Mouse (Mus musculus) left cerebral cortex, adult 2 months (tissue): ENCODE data around the gene Iqsec1. TPM values are rescaled to one million over a fixed set of nuclear protein-coding genes. Genes with fewer than 3 reads are reported as not detected.

Source experiments
- DNase-seq, 2 experiments: peaks; one replicate each; pipeline ENCODE4 v3.0.0; 2021 to 2022; ENCODE audit warnings: low spot score in 2 of 2, mixed read lengths in 1 of 2; ENCODE audit errors: extremely low spot score in 1 of 2
- H3K27ac ChIP-seq: fragments of 200-600 bp; 2 replicates; pipeline ENCODE4 v1.8.1; 2022
- H3K4me3 ChIP-seq: fragments of 200-600 bp; 2 replicates; pipeline ENCODE4 v1.8.1; 2022
- CTCF ChIP-seq: fragments of 200-600 bp; IDR thresholded peaks from 2 replicates; pipeline ENCODE4 v1.8.1; 2022; ENCODE audit warnings: antibody characterized with exemption, mild to moderate bottlenecking, moderate library complexity
- intact Hi-C: fragments of 180-260 bp; cut with DNase I; formaldehyde crosslinking; loops from one replicate; pipeline ENCODE4 v1.15.1; 2025
- long read RNA-seq, 2 experiments: library from polyadenylated mRNA; stranded (forward); transcript quantifications; one replicate each; pipeline ENCODE4 v2.0.0; 2021; ENCODE audit warnings: borderline mapping rate in 2 of 2
- total RNA-seq, 2 experiments: library from RNA; stranded (reverse); gene quantifications; 2 replicates each; pipeline ENCODE4 v1.2.3; 2021

Iqsec1 gene
- 100 to 1,000 TPM; 369 to 377 TPM for total RNA-seq
- long read RNA-seq, experiment 1, full-length matches to known transcripts, result 57 of 150 reads
- long read RNA-seq, experiment 1, partial matches to known transcripts, result 24 of 150 reads
- long read RNA-seq, experiment 1, other reads (novel, unspliced or antisense), result 69 of 150 reads
- long read RNA-seq, experiment 2, full-length matches to known transcripts, result 54 of 160 reads
- long read RNA-seq, experiment 2, partial matches to known transcripts, result 20 of 160 reads
- long read RNA-seq, experiment 2, other reads (novel, unspliced or antisense), result 86 of 160 reads

- intact Hi-C loops, result loop anchor here (5.0 kb wide), 4 partner anchors 76 to 171 kb away; partner anchors contain the start of gene Nup210
These were observed at the start of gene Iqsec1 for GRCm38 (mm10) chr6:90988648-90989317. TSS of gene Iqsec1 (minus strand) at chr6:90988685.

GRCm38 (mm10) chr6:91028256-91028655 is 39.8 kb upstream of the Iqsec1 start:
- Histone ChIP-seq H3K4me3 (no peak overlapping the region), H3K27ac (no peak overlapping the region)
- intact Hi-C loops, result no loop called here
- TF ChIP-seq CTCF, result no peak
- no peak for DNase-seq

More at GRCm38 (mm10) chr6:90988648-90989317, at the start of gene Iqsec1:
- peak; percentile 70 for TF ChIP-seq CTCF
- DNase-seq, result peak; percentile 82 to 88
- peak within 1 kb of the TSS; percentile 84 for H3K4me3 ChIP-seq
- peak within 1 kb of the TSS; percentile 81 for H3K27ac ChIP-seq

GRCm38 (mm10) chr6:91020810-91021209 is 32.3 kb upstream of the Iqsec1 start:
- TF ChIP-seq CTCF, result no peak
- intact Hi-C loops, result no loop called here
- Histone ChIP-seq H3K27ac (no peak overlapping the region), H3K4me3 (no peak overlapping the region)
- no peak for DNase-seq

GRCm38 (mm10) chr6:91016600-91017230 is 28.2 kb upstream of the Iqsec1 start:
- Histone ChIP-seq H3K27ac (no peak overlapping the region), H3K4me3 (no peak overlapping the region)
- no peak for DNase-seq
- no peak for TF ChIP-seq CTCF
- intact Hi-C loops, result no loop called here

- H3K27ac ChIP-seq, result no peak overlapping the region
- no peak for DNase-seq
- H3K4me3 ChIP-seq, result no peak overlapping the region
- intact Hi-C loops, result no loop called here
- TF ChIP-seq CTCF, result no peak
These were observed 25.9 kb upstream of the Iqsec1 start for GRCm38 (mm10) chr6:91014198-91014958.

- Histone ChIP-seq H3K4me3 (no peak overlapping the region), H3K27ac (no peak overlapping the region)
- no peak for TF ChIP-seq CTCF
- intact Hi-C loops, result no loop called here
- no peak for DNase-seq
These were observed 24.0 kb upstream of the Iqsec1 start for GRCm38 (mm10) chr6:91012458-91012857.

GRCm38 (mm10) chr6:91011568-91011967 is 23.1 kb upstream of the Iqsec1 start:
- intact Hi-C loops, result no loop called here
- Histone ChIP-seq H3K27ac (no peak overlapping the region), H3K4me3 (no peak overlapping the region)
- no peak for DNase-seq
- TF ChIP-seq CTCF, result no peak

- Histone ChIP-seq H3K4me3 (no peak overlapping the region), H3K27ac (no peak overlapping the region)
- no peak for TF ChIP-seq CTCF
- DNase-seq, result no peak
- intact Hi-C loops, result no loop called here
These were observed 19.9 kb upstream of the Iqsec1 start for GRCm38 (mm10) chr6:91008284-91008830.

- intact Hi-C loops, result no loop called here
- DNase-seq, result no peak
- no peak overlapping the region for H3K4me3 ChIP-seq
- H3K27ac ChIP-seq, result no peak overlapping the region
- TF ChIP-seq CTCF, result no peak
These were observed 18.7 kb upstream of the Iqsec1 start for GRCm38 (mm10) chr6:91007207-91007606.

GRCm38 (mm10) chr6:91004157-91004556 is 15.7 kb upstream of the Iqsec1 start:
- no peak overlapping the region for H3K27ac ChIP-seq
- H3K4me3 ChIP-seq, result no peak overlapping the region
- TF ChIP-seq CTCF, result no peak
- intact Hi-C loops, result no loop called here
- DNase-seq, result no peak

- Histone ChIP-seq H3K27ac (no peak overlapping the region), H3K4me3 (no peak overlapping the region)
- no peak for DNase-seq
- no peak for TF ChIP-seq CTCF
- intact Hi-C loops, result no loop called here
These were observed 15.0 kb upstream of the Iqsec1 start for GRCm38 (mm10) chr6:91003310-91003995.
